Mouse (Mus musculus) ES-Bruce4 (cell line): ENCODE measurements at regions not wholly inside any gene's neighbourhood (a gene's known extent, or its start where the extent isn't known, plus 50 kb on each side); places are given as distances from the start of the nearest gene placed in this dataset.

Experiments
- CTCF ChIP-seq: IDR thresholded peaks from one replicate; pipeline ENCODE4 v1.8.1; 2011; ENCODE audit warnings: low read depth, low read length
- EP300 ChIP-seq: IDR thresholded peaks from 2 replicates; pipeline ENCODE4 v1.6.1; 2011; ENCODE audit warnings: low read depth, low read length; ENCODE audit not compliant: insufficient read depth
- POLR2A ChIP-seq: IDR thresholded peaks from one replicate; pipeline ENCODE4 v1.8.1; 2011; ENCODE audit warnings: low read length; ENCODE audit not compliant: insufficient read depth

DNA sequence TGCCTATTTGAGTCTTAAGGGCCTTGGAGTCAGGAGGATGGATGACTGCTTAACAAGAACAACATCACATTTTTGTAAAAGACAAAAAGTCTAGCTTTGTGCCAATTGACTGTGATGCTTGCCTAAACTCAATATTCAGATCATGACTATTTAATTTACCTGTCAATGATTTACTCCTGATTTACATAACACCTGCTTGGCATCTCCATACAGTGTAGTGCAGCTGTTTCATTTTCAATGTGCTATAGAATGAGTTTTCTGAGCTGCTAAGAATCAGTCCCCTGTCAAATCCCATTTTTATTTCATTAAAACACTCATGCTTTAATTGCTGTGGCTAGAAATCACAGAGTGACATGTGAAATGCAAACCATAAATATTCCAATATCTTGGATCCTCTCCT is 974.0 kb upstream of the Gm8797 start:
- TF ChIP-seq POLR2A (no peak), CTCF (no peak), EP300 (no peak)
